Mouse (Mus musculus) bone marrow macrophage, adult 2 months (primary cell): Measurements from ENCODE around the gene Cdk5.

ENCODE experiments used
- CTCF ChIP-seq: IDR thresholded peaks from 2 replicates; pipeline ENCODE4 v1.5.1; 2012; ENCODE audit warnings: low read depth, mild to moderate bottlenecking, low read length, moderate library complexity
- POLR2A ChIP-seq: IDR thresholded peaks from 2 replicates; pipeline ENCODE4 v1.6.1; 2012; ENCODE audit warnings: mild to moderate bottlenecking, low read depth, low read length, borderline replicate concordance

DNA sequence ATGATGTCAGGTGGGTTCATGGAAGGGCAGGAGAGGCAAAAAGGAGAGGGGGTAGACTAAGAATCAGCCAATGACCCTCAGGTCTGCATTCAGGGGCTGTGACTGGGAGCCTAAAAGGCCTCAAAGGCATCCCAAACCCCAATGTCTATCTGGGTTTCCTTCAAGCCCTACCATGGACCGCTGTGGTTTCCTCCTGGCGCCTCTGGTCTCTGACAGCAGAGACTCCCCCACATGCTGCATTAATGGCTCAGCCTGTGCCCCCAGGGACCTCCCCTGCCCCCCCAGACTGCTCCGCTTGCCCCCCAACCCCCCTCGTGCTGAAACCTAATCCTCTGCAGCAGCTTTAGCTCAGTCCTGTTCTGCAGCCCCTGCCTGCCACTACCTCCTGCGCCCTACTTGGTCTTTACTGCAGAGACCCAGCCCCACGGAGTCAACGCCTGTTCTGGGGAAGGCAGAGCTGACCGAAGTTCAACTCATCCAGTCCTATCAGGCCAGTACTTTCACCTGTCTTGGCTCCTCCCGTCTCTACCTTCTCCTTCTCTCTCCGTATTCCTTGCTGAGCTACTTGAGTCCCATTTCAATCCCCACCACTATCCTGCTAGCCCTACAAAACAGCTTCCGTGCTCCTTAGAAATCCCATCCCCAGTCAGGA, 10.2 kb downstream of the Cdk5 start, which contains the start of gene Asic3:
- TF ChIP-seq CTCF (no peak), POLR2A (no peak)
